Mouse (Mus musculus) brain, embryonic 14.5 days (tissue): ENCODE results near the gene Vtn.

Experiments used
- CTCF ChIP-seq: fragments of 200-500 bp; IDR thresholded peaks from 2 replicates; pipeline ENCODE4 v1.5.1; 2012; ENCODE audit warnings: inconsistent platforms, mild to moderate bottlenecking, moderate library complexity, borderline replicate concordance; ENCODE audit not compliant: insufficient read depth, insufficient read length; ENCODE audit errors: extremely low read depth
- POLR2A ChIP-seq: fragments of 200-500 bp; IDR thresholded peaks from 2 replicates; pipeline ENCODE4 v1.6.1; 2012; ENCODE audit warnings: mild to moderate bottlenecking, inconsistent platforms, borderline replicate concordance; ENCODE audit not compliant: poor library complexity, insufficient read depth, insufficient read length, severe bottlenecking; ENCODE audit errors: extremely low read depth

GRCm38 (mm10) chr11:78467515-78467914 lies 31.4 kb upstream of the Vtn start:
- TF ChIP-seq POLR2A (no peak), CTCF (no peak)
